Mouse (Mus musculus) kidney, adult 11 months (tissue): ENCODE data around the gene Cbfa2t2.

Source experiments
- DNase-seq: peaks from one replicate; pipeline ENCODE4 v3.0.0; 2022

The Cbfa2t2 gene

DNA sequence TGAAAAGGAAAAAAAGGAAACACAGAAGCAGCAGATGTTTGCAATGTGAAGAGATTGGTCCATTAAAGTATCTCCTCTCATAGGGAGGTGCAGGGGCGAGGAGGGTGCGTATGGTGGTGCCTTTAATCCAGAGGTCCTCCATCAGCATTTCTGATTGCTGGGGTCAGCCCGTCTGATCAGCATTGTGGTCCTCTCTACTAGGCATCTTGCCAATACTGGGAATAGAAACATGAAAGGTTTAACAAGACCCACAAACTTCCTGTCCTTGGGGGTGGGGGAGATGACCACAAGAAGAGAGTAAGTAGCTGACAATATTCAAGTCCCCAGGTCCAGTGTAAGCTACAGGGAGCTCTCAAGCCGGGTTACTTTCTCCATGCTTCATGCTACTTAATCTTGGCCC lies 134.4 kb downstream of the Cbfa2t2 start:
- no peak for DNase-seq

DNA sequence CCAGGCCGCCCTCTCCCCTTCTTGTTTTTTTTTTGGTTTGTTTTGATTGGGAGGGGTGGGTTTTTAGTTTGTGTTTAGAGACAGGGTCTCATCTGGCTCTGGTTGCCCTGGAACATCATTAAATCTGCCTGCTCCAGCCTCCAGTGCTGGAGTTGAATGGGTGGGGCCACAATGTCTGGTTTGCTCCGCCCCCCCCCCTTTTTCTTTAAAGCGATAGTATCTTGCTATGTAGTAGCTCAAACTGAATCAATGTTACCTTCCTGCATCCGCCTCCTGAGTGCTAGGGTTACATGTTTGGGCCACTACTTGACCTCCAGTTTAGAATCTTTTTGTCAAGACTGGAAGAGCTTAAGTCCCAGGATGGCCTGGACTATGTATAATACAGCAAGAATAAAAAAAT lies 135.0 kb downstream of the Cbfa2t2 start:
- DNase-seq = no peak

DNA sequence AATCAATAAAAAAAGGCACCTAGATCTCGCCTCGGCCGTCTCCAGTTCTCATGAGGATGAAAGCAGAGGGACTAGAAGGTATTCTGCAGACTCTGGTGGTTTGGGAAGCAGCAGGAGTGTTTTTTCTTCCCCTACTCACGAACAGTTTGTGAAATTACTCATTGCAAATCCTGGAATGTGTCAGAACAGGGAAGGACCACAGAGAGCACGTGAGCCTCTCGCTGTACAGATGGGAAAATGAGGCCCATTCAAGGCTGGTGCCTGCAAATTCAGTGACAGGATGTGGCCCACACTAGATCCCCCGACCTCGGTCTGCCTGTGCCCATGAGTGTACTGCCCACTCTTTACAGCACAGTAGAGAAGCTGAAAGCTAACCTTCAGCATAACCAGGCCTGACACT lies 135.7 kb downstream of the Cbfa2t2 start:
- DNase-seq = no peak

- no peak for DNase-seq
Observed at GRCm38 (mm10) chr2:154572996-154573395, 136.7 kb downstream of the Cbfa2t2 start.

DNA sequence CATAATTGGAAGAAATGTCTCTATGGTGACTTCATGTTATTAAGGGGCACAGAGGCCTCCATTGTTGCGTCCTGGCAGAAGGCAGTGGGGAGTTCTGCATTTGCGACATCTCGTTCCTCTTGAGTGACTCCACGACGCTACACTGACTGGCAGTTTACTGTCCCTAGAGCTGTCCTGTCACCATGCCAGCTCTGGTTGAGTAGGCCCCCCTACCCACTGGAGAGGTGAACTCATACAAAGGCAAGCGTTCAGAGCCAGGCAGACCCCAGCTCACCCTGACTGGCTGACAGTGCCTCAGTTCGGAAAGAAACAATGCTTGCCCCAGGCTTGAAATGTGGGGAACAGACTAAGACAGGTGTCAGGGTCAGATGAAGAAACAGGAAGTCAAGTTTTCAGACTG lies 138.0 kb downstream of the Cbfa2t2 start:
- DNase-seq = no peak

GRCm38 (mm10) chr2:154576876-154577743 lies 140.8 kb downstream of the Cbfa2t2 start:
- no peak for DNase-seq

DNA sequence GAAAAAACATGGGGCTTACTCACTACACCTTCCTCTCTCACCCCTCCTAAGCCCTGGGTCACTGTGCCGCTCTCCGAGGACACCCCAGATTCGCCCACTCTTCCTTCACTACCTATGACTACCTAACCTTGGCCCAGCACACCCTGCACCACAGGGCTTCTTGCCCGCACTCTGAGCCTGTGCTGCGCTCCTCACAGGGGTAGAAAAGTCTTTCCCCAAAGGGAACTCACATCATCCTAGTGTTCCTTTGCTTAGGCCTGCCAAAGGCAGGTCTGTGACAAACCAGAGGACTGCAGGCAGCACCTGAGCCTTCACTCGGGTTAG lies 141.4 kb downstream of the Cbfa2t2 start:
- no peak for DNase-seq

DNA sequence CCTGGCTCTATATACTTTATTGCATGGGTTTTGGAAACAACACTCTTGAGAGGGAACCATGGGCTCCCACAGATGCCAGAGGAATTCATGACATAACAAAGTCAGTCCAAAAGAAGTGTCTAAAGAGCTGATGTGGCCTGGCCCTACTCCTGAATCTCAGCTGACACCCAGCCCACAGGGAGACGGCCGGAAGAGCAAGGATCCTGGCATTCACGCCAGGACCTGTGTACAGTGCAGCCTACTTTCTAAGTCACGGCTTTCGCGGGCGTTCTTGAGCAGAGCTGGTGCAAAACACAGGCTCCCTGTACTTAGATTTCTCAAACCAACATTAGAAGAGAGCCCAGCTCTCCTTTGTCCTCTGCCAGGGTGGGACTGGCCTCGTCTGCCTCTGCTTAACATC lies 144.3 kb downstream of the Cbfa2t2 start:
- no peak for DNase-seq

GRCm38 (mm10) chr2:154581421-154581820 lies 145.1 kb downstream of the Cbfa2t2 start:
- no peak for DNase-seq

GRCm38 (mm10) chr2:154583906-154584872 lies 147.9 kb downstream of the Cbfa2t2 start:
- DNase-seq = no peak

- no peak for DNase-seq
Observed at GRCm38 (mm10) chr2:154584931-154585601, 148.8 kb downstream of the Cbfa2t2 start.

DNA sequence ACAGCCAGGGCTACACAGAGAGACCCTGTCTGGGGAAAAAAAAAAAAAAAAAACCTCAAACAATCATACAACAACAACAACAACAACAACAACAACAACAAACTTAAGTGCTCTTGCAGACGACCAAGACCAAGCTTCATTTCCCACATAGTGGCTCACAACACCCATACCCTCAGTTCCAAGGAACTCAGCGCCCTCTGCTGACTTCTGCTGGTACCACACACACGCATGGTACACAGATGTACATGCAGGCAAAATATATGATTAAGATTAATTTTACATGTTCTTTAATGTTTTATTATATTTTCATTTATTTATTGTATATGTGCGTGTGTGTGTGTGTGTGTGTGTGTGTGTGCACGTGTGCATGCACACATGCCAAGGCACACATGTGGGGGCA lies 150.1 kb downstream of the Cbfa2t2 start:
- DNase-seq = no peak
